Mouse (Mus musculus) Patski (cell line): ENCODE measurements around the gene Serpinf2. TPM values are rescaled to one million over a fixed set of nuclear protein-coding genes. Genes with fewer than 3 reads are reported as not detected.

ENCODE experiments used
- ATAC-seq: fragments of 100-300 bp; one replicate; pipeline ENCODE4 v1.8.0; 2021
- CTCF ChIA-PET: fragments of 350-600 bp; sonication (Branson Sonifier 250); formaldehyde crosslinking; loops from one replicate; lab custom pipeline; 2022; ENCODE audit warnings: inconsistent platforms; lab: Charles Lee
- POLR2A ChIA-PET: fragments of 350-600 bp; sonication (Branson Sonifier 250); formaldehyde crosslinking; loops from one replicate; lab custom pipeline; 2022; ENCODE audit warnings: antibody characterized with exemption, inconsistent platforms; lab: Charles Lee
- DNase-seq: peaks from one replicate; pipeline ENCODE4 v3.0.0-alpha.2; 2011; ENCODE audit warnings: low read depth, low spot score
- H3K27me3 ChIP-seq: fragments of 371-371 bp; one replicate; pipeline ENCODE4 v1.5.1; 2021
- CTCF ChIP-seq: fragments of 100-300 bp; IDR thresholded peaks from one replicate; pipeline ENCODE4 v1.5.1; 2021
- in situ Hi-C: fragments of 300-500 bp; cut with MboI; formaldehyde crosslinking; loops from 3 replicates; pipeline ENCODE4 v1.11.1; 2018; ENCODE audit warnings: low pct_unique_long_range_greater_than_20kb, mixed read lengths
- polyA plus RNA-seq: library from polyadenylated mRNA; unstranded; gene quantifications from one replicate; pipeline ENCODE4 v1.2.3, GENCODE M21; 2021

The Serpinf2 gene
- polyA plus RNA-seq, 1 experiment from 2014 or later = 0.04 TPM

DNA sequence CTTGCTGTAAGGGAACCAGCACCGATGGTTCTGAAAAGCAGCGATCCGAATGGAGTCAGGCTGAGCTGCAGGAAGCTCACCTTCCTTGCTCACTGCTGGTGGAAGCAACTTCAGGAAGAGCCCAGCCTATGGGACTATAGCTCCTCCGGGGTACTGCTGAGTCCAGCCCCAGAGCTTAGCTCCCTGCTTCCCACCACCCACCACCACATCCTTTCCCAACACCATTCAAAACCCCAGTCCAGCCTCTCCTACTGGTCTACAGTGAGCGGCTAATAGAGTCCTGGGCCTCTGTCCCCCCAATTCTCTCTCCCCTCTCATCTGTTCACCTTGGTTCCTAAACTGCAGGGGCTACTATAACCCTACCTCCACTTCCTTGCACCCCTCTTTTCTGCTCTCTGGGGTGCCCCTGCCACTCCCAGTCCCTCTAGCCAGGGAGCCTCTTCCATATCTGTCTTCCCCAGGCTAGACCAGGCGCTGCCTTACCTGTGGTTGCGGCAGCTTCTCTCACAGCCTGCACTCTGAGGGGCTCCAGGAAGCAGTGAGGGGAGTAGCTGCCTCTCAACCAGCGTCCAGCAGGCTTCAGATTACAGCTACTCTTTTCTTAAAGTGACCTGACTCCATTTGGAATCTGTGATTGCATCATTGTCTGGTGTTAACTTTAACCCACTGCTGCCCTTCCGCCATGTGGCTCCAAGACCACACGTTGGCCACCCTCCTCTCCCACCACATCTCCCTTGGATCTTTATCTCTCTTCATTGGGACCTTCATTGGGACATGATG, 17.2 kb downstream of the Serpinf2 start, which contains the start of gene Serpinf1:
Gene Serpinf1 (minus strand): TSS at position 689 of the 780 bp plus-strand sequence.
- no peak for TF ChIP-seq CTCF
- H3K27me3 ChIP-seq = no peaks in the 10 kb centered on the region
- CTCF ChIA-PET = interaction anchor here (0.9 to 1.6 kb wide), 3 partner anchors 10 to 16 kb away, joined by 3 to 4 read pairs (median 4); no protein-coding TSS in a partner anchor
- ATAC-seq (no peak), DNase-seq (no peak)
- in situ Hi-C loops = no loop called here
- POLR2A ChIA-PET = no interaction called here

DNA sequence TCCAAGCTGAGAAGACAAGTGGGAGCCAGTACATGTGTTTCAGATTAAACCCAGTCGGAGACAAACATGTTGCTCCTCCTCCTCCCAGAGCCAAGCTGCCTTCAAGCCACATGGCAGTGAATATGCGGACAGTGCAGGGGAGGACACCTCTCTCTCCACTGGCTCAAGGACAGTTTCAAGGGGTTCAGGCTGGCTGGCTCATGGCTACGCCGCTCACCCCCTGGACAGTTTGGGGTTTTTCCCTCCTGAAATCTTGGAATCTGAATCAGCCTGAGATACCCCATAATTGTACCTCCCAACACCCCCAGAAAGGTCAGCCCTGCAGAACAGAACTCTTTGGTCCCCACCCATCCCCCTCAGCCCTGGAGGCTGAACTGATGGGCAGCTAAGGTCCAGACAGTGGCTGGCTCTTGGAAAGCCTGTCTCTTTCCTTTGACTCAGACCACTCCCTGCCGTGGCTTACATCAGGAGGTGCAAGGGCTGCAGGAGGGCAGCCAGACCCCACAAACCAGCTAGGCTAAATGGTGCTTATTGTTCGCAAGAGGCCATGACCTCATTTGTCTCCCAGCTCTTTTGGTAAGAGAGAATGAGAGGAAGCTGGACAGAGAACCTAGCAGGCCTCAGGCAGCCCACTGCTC, 17.9 kb downstream of the Serpinf2 start:
- DNase-seq (no peak), ATAC-seq (no peak)
- POLR2A ChIA-PET = no interaction called here
- CTCF ChIA-PET = interaction anchor here (0.9 to 1.6 kb wide), 3 partner anchors 9 to 15 kb away, joined by 3 to 4 read pairs (median 4); no protein-coding TSS in a partner anchor
- no peaks in the 10 kb centered on the region for H3K27me3 ChIP-seq
- TF ChIP-seq CTCF = no peak
- in situ Hi-C loops = no loop called here

DNA sequence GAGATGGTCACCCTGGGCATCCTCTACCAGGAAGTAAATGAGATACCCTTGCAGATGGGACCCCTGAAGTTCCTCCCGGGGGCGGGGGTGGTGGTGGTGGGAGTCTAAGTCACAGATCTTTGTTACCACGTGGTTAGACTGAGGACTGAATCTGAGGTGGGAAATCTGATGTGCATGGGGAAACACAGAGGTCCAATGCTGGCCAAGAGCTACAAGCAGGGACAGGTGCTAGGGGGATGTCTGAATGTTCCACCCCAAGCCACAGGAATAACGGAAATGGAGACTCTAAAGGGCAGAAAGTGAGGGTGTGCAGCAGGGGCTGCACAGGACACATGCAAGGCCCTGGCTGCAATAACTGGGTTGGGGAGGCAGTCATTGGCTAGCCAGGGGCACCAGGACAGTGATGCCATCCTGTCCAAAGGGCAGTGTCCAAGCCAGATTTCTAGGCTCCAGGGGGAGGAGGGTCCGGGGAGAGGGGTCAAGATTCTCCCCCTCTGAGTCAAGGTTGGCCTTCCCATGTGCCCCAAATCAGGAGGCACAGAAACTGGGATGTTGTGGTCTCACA, 18.5 kb downstream of the Serpinf2 start:
- no peak for TF ChIP-seq CTCF
- ATAC-seq (no peak), DNase-seq (no peak)
- in situ Hi-C loops = no loop called here
- no peaks in the 10 kb centered on the region for H3K27me3 ChIP-seq
- CTCF ChIA-PET = interaction anchor here (1.1 to 1.6 kb wide), 2 partner anchors 11 to 12 kb away, joined by 3 to 4 read pairs; no protein-coding TSS in a partner anchor
- POLR2A ChIA-PET = no interaction called here

DNA sequence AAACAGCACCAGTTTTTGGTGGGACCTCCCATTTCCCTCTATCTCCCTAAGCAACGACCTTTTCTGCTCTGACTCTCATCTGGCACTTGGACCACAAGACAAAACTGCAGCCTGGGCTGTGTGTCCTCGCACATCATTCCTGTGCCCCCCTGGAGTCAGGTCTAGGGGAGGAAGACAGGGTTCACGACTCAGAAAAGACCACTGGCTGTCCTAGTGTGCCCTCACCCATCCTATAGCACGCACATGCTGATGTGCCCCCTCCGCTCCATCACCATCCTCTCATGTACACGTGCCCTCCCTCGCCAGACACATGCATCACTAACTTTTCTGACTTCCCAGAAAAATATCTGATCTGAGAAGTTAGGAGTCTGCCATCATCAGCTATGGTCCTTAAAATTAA, 19.4 kb downstream of the Serpinf2 start:
- POLR2A ChIA-PET = interaction anchor here (0.7 kb wide), 1 partner anchor 43 kb away, joined by 3 read pairs; no protein-coding TSS in a partner anchor

DNA sequence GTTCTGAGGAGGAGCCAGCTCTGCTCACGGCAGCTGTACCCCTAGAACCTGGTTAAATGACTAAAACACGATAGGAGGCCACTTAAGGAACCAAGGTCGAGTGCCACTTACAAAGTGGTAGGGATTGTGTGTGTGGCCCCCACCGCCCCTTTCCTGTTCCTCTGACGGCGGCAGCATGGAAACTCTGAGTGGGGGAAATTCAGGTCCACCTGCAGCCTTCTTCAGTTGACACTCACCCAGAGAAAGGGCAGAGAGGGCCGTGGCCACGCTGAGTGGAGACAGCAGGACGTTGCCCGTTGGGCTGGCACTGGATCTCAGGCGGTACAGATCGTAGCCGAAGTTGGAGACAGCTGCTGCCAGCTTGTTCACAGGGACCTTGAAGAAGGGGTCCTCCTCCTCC, 23.4 kb downstream of the Serpinf2 start:
- ChIA-PET CTCF (interaction anchor here (0.8 kb wide), 3 partner anchors 9 to 19 kb away, joined by 3 read pairs; no protein-coding TSS in a partner anchor), POLR2A (no interaction called here)
- H3K27me3 ChIP-seq = no peaks in the 10 kb centered on the region
- in situ Hi-C loops = no loop called here
- no peak for DNase-seq
- no peak for TF ChIP-seq CTCF
- ATAC-seq = no peak

More for the DNA sequence above, 19.4 kb downstream of the Serpinf2 start:
- no peaks in the 10 kb centered on the region for H3K27me3 ChIP-seq
- in situ Hi-C loops = no loop called here
- CTCF ChIA-PET = interaction anchor here (1.1 kb wide), 1 partner anchor 10 kb away, joined by 3 read pairs; no protein-coding TSS in a partner anchor
- no peak for TF ChIP-seq CTCF
- ATAC-seq (no peak), DNase-seq (no peak)

DNA sequence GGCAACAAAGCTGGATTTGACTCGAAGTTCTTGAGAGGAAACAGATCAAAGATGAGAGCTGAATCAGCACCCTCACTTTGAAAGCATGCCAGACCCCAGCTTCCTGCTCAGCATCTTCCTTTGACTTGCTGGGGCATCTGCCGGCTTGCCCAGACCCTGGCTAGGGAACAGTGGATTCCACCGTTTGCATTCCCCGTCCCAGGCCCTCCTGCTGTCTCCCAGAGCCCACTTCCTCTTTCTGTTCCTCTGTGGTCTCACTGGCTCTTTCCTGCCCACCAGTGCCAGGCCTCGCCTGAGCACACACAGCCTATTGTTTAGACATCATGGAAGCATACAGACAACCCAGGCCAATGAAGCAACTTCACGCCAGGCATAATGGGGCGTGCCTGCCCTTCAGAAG, 24.3 kb downstream of the Serpinf2 start:
- ATAC-seq = no peak
- CTCF ChIA-PET = interaction anchor here (0.8 kb wide), 1 partner anchor 20 kb away, joined by 3 read pairs; no protein-coding TSS in a partner anchor
- POLR2A ChIA-PET = no interaction called here
- H3K27me3 ChIP-seq = no peaks in the 10 kb centered on the region
- in situ Hi-C loops = no loop called here
- DNase-seq = no peak
- TF ChIP-seq CTCF = no peak

DNA sequence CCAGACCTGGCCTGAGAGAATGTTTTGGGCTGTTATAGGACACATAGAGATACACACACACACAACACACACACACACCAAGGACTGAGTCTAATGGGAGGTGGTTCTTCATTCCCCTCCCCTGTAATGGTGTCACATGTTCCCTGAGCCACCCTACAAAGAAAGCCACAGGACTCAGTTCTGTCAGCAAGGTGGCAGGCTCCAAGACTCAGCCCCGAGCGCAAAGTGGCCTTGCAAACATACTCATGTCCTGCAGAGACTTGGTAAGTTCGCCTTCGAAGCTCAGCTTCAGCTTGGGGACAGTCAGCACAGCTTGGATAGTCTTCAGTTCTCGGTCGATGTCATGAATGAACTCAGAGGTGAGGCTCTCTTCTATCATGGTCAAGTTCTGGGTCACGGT, 28.8 kb downstream of the Serpinf2 start:
- ATAC-seq (no peak), DNase-seq (no peak)
- in situ Hi-C loops = no loop called here
- no peak for TF ChIP-seq CTCF
- ChIA-PET CTCF (interaction anchor here (0.9 to 1.1 kb wide), 3 partner anchors 9 to 19 kb away, joined by 3 to 4 read pairs (median 3); no protein-coding TSS in a partner anchor), POLR2A (interaction anchor here (0.6 kb wide), 1 partner anchor 227 kb away, joined by 3 read pairs; no protein-coding TSS in a partner anchor)
- no peaks in the 10 kb centered on the region for H3K27me3 ChIP-seq

DNA sequence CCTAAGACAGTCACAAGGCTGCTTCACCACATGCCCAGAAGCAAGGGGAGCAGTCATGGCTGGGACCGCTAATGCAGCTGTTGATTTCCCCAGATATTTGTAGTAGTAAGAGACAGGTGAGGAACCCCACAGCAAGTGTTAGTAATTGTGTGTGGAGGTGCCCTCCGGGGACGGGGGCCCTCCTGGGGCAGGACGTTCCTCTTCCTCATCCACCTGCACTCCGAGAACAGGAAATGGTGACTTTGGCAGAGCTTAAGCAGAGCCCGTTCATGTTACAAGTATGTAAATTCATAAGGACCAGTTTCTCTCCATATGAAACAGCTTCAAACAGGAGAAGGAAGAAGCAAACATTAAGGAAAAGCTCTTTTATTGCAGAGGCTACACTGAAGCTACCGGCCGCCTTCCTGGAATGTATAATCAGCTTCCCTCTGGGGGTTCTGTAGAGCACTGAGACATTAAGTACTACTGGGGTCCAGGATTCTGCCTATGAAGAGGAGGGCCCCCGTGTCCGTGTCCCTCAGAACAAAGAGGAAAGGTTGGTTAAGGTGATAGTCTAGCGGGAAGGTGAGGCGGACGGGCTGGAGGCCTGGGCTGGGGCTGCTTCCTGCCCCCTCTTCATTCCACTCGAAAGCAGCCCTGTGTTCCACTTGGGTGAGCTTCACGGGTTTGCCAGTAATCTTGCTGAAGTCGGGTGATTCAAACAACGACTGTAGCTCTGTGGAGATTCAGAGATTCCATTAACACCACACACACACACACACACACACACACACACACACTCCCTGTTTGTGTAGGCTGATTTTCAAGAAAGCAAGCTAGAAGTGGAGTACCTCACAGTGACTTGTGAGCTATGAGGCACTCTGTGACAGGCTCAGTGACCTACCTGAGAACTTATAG, 29.5 kb downstream of the Serpinf2 start:
- peak; percentile 58 for DNase-seq
- in situ Hi-C loops = loop anchor here (10.0 kb wide), 1 partner anchor 95 kb away; no protein-coding TSS in a partner anchor
- POLR2A ChIA-PET = interaction anchor here (0.6 to 0.9 kb wide), 2 partner anchors 45 to 226 kb away, joined by 3 to 4 read pairs; no protein-coding TSS in a partner anchor
- peak; percentile 14 for ATAC-seq
- CTCF ChIA-PET = interaction anchor here (0.9 to 1.1 kb wide), 4 partner anchors 8 to 50 kb away, joined by 3 to 4 read pairs (median 3); no protein-coding TSS in a partner anchor
- TF ChIP-seq CTCF = no peak
- no peaks in the 10 kb centered on the region for H3K27me3 ChIP-seq

DNA sequence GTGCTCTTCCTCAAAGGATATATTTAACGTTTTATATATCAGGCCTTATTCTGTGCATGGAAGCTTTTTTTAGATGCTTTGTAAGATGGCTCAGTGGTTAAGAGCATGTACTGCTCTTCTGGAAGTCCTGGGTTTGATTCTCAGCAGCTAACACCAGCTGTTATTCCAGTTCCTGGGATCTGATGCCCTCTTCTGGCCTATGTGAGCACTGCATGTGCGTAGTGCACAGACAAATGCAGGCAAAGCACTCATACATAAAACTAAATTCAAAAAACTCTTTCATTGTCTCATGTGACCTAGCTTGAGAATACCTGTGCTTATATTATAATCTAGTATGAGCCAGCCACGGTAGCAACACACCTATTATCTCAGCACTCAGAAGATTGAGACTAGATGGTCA, 32.5 kb downstream of the Serpinf2 start:
- CTCF ChIA-PET = interaction anchor here (0.8 to 2.0 kb wide), 8 partner anchors 9 to 91 kb away, joined by 3 to 9 read pairs (median 4); partner anchors contain the start of gene Wdr81
- POLR2A ChIA-PET = no interaction called here
- TF ChIP-seq CTCF = no peak
- DNase-seq (no peak), ATAC-seq (no peak)
- H3K27me3 ChIP-seq = no peaks in the 10 kb centered on the region
- in situ Hi-C loops = loop anchor here (10.0 kb wide), 1 partner anchor 98 kb away; no protein-coding TSS in a partner anchor
